Mouse (Mus musculus): ENCODE results near the gene Btnl10.
A peak's percentile ranks its signal among the peaks of the same experiment; 100 is the strongest.

Btnl10 gene

GRCm38 (mm10) chr11:58959186-58959825 is 41.6 kb downstream of the Btnl10 start:
- no peak for DNase-seq (ENCODE audit: low spot score)

GRCm38 (mm10) chr11:58959921-58960465 is 42.3 kb downstream of the Btnl10 start:
- peak; percentile 40 for DNase-seq (ENCODE audit: low spot score)

- DNase-seq (ENCODE audit: low spot score), result no peak
Measured at GRCm38 (mm10) chr11:58961364-58962177, 43.9 kb downstream of the Btnl10 start.

GRCm38 (mm10) chr11:58963543-58963942 is 45.8 kb downstream of the Btnl10 start:
- no peak for DNase-seq (ENCODE audit: low spot score)

- no peak for DNase-seq (ENCODE audit: low spot score)
Measured at GRCm38 (mm10) chr11:58964216-58964615, 46.5 kb downstream of the Btnl10 start.

- no peak for DNase-seq (ENCODE audit: low spot score)
Measured at GRCm38 (mm10) chr11:58965001-58965760, 47.5 kb downstream of the Btnl10 start.

GRCm38 (mm10) chr11:58967346-58967745 is 49.6 kb downstream of the Btnl10 start:
- no peak for DNase-seq (ENCODE audit: low spot score)

GRCm38 (mm10) chr11:58968551-58968950 is 50.8 kb downstream of the Btnl10 start:
- DNase-seq (ENCODE audit: low spot score), result no peak

GRCm38 (mm10) chr11:58969027-58969426 is 51.3 kb downstream of the Btnl10 start:
- DNase-seq (ENCODE audit: low spot score), result no peak

- no peak for DNase-seq (ENCODE audit: low spot score)
Measured at GRCm38 (mm10) chr11:58969659-58970058, 52.0 kb downstream of the Btnl10 start.

GRCm38 (mm10) chr11:58970831-58971530 is 53.3 kb downstream of the Btnl10 start:
- no peak for DNase-seq (ENCODE audit: low spot score)

GRCm38 (mm10) chr11:58971796-58972195 is 54.1 kb downstream of the Btnl10 start:
- DNase-seq (ENCODE audit: low spot score), result no peak

GRCm38 (mm10) chr11:58974414-58974813 is 56.7 kb downstream of the Btnl10 start:
- DNase-seq (ENCODE audit: low spot score), result no peak
